Mouse (Mus musculus) lung, postnatal 0 days (tissue): ENCODE data around the gene Tpx2. TPM values are rescaled to one million over a fixed set of nuclear protein-coding genes. Genes with fewer than 3 reads are reported as not detected.

ENCODE experiments used
- ATAC-seq: fragments of 200-750 bp; cut with Nextera tagmentation; 2 replicates; pipeline ENCODE4 v1.8.0; 2017; ENCODE audit warnings: moderate library complexity
- DNase-seq: peaks from one replicate; pipeline ENCODE4 v3.0.0-alpha.2; 2016; ENCODE audit warnings: low spot score
- H3K27ac ChIP-seq: fragments of 300-500 bp; sonication (generic); 2 replicates; pipeline ENCODE4 v1.5.1; 2014; ENCODE audit warnings: antibody characterized with exemption, mild to moderate bottlenecking, low read length, mixed read lengths
- H3K27me3 ChIP-seq: fragments of 300-500 bp; sonication (generic); replicated peaks from 2 replicates; pipeline ENCODE4 v1.6.1; 2014; ENCODE audit warnings: low read length, mixed read lengths; ENCODE audit not compliant: insufficient read depth
- H3K36me3 ChIP-seq: fragments of 300-500 bp; sonication (generic); 2 replicates; pipeline ENCODE4 v1.6.1; 2014; ENCODE audit warnings: low read length, mixed read lengths; ENCODE audit not compliant: insufficient read depth
- H3K4me1 ChIP-seq: fragments of 300-500 bp; sonication (generic); 2 replicates; pipeline ENCODE4 v1.6.1; 2014; ENCODE audit warnings: antibody characterized with exemption, low read depth, low read length, mixed read lengths; ENCODE audit not compliant: insufficient read depth
- H3K4me2 ChIP-seq: fragments of 300-500 bp; sonication (generic); replicated peaks from 2 replicates; pipeline ENCODE4 v1.6.1; 2014; ENCODE audit warnings: low read depth, mild to moderate bottlenecking, low read length, moderate library complexity, mixed read lengths
- H3K4me3 ChIP-seq: fragments of 300-500 bp; sonication (generic); 2 replicates; pipeline ENCODE4 v1.5.1; 2014; ENCODE audit warnings: low read depth, low read length
- H3K9ac ChIP-seq: fragments of 300-500 bp; sonication (generic); replicated peaks from 2 replicates; pipeline ENCODE4 v1.6.1; 2014; ENCODE audit warnings: low read depth, mild to moderate bottlenecking
- H3K9me3 ChIP-seq: fragments of 300-500 bp; sonication (generic); 2 replicates; pipeline ENCODE4 v1.6.1; 2016; ENCODE audit warnings: low read length, mixed read lengths
- CTCF ChIP-seq: IDR thresholded peaks from 2 replicates; pipeline ENCODE4 v1.5.1; 2016; ENCODE audit warnings: antibody characterized with exemption, mild to moderate bottlenecking
- EP300 ChIP-seq: IDR thresholded peaks from 2 replicates; pipeline ENCODE4 v1.6.1; 2016; ENCODE audit warnings: antibody characterized with exemption, mild to moderate bottlenecking, control low read depth
- WGBS: fragments of 180-500 bp; shearing (Covaris S2); extraction: QIAGEN DNeasy Blood & Tissue Kit; methylation state at CpG from one replicate; pipeline ENCODE4 v1.1.7; 2014; 5-methylcytosine and 5-hydroxymethylcytosine counted together
- polyA plus RNA-seq: library from polyadenylated mRNA; unstranded; fragments of >200 nt; fragmentation: Nextera tagmentation; extraction: Ambion mirVana; gene quantifications from 2 replicates; pipeline ENCODE4 v1.2.1, GENCODE M21; 2015

Tpx2 gene
- polyA plus RNA-seq, 1 experiment from 2014 or later = 3.1 TPM

GRCm38 (mm10) chr2:152805111-152805490, 42.7 kb upstream of the Tpx2 start:
- Histone ChIP-seq H3K27me3 (no peaks in the 10 kb centered on the region), H3K4me2 (no peak overlapping the region; the same call in 1 of the 2 replicates), H3K36me3 (no peaks in the 10 kb centered on the region; the same call in 1 of the 2 replicates), H3K27ac (peak overlapping the region; percentile 82), H3K4me1 (peaks cover 27% of the 10 kb centered on the region), H3K9ac (no peak overlapping the region), H3K4me3 (no peak overlapping the region), H3K9me3 (no peaks in the 10 kb centered on the region)
- WGBS = 52% methylated on average over 5 of the region's 5 CpGs
- ATAC-seq (no peak), DNase-seq (no peak)
- no peak for TF ChIP-seq CTCF
- no peak; the same call in 1 of the 2 replicates for TF ChIP-seq EP300

DNA sequence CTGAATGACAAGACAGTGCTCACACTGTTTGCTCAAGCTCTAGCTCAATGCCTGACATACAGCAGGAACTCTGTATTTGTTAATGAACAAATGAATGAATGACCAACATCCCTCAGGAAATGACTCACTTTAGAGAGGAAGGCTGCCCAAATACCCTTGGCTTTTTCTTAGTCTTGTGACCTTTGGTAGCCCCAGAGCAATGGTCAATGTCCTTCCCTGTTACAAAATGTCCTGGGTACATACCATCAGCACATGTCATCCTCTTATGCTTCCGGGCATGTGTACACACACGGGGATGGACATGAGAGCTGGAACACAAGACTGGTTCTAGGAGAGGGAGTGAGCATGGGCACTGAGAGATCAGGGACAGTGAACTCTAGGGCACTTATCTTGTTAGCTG, 41.7 kb upstream of the Tpx2 start:
- no peak overlapping the region for H3K4me3 ChIP-seq
- TF ChIP-seq EP300 (peak; percentile 100), CTCF (no peak)
- no peaks in the 10 kb centered on the region; the same call in 1 of the 2 replicates for H3K36me3 ChIP-seq
- peaks cover 34% of the 10 kb centered on the region for H3K4me1 ChIP-seq
- ATAC-seq (peak; percentile 81), DNase-seq (peak; percentile 80)
- H3K9ac ChIP-seq = no peak overlapping the region
- H3K9me3 ChIP-seq = no peaks in the 10 kb centered on the region
- no peaks in the 10 kb centered on the region for H3K27me3 ChIP-seq
- H3K4me2 ChIP-seq = no peak overlapping the region
- peak overlapping the region; percentile 82 for H3K27ac ChIP-seq
- 28% methylated on average over 2 of the region's 2 CpGs for WGBS

DNA sequence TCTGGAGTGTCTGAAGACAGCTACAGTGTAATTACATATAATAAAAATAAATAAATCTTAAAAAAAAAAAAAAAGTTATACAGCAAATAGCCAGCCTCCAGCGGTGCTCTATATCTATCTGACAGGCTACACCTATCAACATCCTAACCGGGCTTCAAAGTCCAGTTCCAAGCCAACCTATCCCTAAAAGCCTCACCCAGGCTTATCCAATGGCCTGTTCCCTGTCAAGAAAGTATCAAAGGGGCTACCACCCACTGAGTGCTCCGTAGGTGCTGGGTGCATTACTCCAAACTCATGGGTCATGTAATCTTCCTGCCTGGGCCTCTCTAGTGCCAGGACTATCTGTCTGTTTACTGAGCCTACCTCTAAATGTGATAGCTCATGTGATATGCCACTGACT, 39.6 kb upstream of the Tpx2 start:
- 63% methylated on average over 3 of the region's 3 CpGs for WGBS
- ATAC-seq = no peak
- H3K27ac ChIP-seq = no peak overlapping the region
- H3K9me3 ChIP-seq = no peaks in the 10 kb centered on the region
- H3K4me3 ChIP-seq = no peak overlapping the region
- DNase-seq = no peak
- H3K36me3 ChIP-seq = no peaks in the 10 kb centered on the region; the same call in 1 of the 2 replicates
- TF ChIP-seq CTCF = no peak
- no peak for TF ChIP-seq EP300
- no peaks in the 10 kb centered on the region for H3K27me3 ChIP-seq
- H3K9ac ChIP-seq = no peak overlapping the region
- H3K4me2 ChIP-seq = no peak overlapping the region
- peaks cover 42% of the 10 kb centered on the region for H3K4me1 ChIP-seq

DNA sequence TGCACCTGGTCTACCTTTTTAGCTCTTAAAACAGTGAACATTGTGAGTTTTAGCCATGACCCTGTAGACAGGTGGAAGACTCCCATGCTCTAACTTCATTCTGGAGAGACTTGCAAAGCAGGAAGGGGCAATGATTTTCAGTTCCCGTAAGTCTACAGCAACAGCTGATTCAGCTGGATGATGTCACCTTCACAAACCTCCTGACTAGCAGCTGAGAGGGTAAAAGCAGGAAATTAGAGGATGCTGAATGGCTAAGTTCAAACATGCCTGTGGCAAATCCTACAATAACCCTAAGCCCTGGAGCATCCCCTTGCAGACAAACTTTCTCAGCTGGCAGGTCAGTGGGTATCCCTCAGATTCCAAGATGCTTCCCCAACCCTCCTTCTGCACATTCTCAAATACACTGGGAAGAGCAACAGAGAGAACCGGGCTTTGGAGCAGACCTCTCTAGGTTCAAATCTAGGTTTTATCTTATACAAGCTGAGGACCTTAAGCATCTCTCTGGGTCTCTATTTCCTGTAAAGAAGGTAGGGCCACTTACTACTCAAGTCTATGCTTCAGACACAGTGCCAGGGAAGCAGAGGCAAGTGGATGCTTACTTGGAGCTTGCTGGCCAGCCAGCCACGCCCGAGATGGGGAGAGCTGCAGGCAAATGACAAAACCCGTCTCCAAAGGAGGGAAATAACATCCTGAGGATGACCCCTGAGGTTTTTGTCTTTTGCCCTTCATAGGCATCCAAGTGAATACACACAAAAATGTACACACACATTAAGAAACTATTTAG, 37.4 kb upstream of the Tpx2 start:
- no peak overlapping the region for H3K4me2 ChIP-seq
- TF ChIP-seq EP300 (peak; percentile 69; the same call in 1 of the 2 replicates), CTCF (no peak)
- WGBS = 53% methylated on average over 5 of the region's 5 CpGs

DNA sequence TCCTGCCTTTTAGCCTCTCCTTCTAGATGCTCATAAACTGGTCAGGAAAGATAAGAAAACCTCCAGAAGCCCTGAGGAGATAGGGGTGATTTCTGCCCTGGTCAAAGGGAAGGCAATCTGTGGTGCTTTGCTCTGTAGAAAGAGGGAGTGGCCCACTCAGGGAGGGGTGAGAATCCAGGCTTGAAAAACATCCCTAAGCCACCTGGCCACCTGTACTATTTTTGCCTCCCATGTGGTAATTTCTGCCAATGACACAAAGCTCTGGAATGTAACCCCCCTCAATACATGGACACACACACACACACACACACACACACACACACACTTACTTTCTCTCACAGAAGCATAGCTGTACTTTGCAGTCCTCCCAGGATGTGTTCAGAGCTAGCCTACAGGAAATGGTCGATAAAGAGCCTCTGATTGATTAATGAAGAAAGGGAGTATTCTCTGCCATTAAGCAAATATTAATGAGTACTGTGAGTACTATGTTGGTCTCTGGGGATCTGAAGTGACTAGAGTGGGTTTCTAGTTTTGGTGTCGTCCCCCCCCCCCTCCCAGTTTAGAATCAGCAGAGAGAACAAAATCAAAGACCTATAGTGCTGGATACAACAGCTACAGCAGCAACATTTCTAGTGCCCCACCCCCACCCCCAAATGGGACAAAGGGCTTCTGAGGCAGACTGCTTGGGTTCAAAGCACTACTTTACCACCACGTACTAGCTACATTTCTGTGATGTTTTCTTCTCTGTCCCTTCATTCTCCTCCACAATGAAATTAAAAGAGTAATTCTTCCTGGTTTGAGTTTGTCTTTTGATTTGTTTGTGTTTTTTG, 36.2 kb upstream of the Tpx2 start:
- ATAC-seq (peak; percentile 65), DNase-seq (peak; percentile 63)
- no peak for TF ChIP-seq CTCF
- peak; percentile 87 for TF ChIP-seq EP300
- H3K4me3 ChIP-seq = no peak overlapping the region
- WGBS = 38% methylated on average over 3 of the region's 3 CpGs
- no peak overlapping the region for H3K4me2 ChIP-seq
- no peaks in the 10 kb centered on the region for H3K27me3 ChIP-seq
- H3K36me3 ChIP-seq = no peaks in the 10 kb centered on the region; the same call in 1 of the 2 replicates
- H3K9me3 ChIP-seq = no peaks in the 10 kb centered on the region
- H3K27ac ChIP-seq = peak overlapping the region; percentile 45
- peaks cover 32% of the 10 kb centered on the region; the same call in 1 of the 2 replicates for H3K4me1 ChIP-seq
- H3K9ac ChIP-seq = no peak overlapping the region

More for the DNA sequence above, 37.4 kb upstream of the Tpx2 start:
- ATAC-seq (peak; percentile 14; the same call in 1 of the 2 replicates), DNase-seq (peak; percentile 86)
- H3K4me3 ChIP-seq = no peak overlapping the region
- no peaks in the 10 kb centered on the region; the same call in 1 of the 2 replicates for H3K36me3 ChIP-seq
- H3K4me1 ChIP-seq = peaks cover 31% of the 10 kb centered on the region; the same call in 1 of the 2 replicates
- H3K27ac ChIP-seq = peak overlapping the region; percentile 45; the same call in 1 of the 2 replicates
- H3K9me3 ChIP-seq = no peaks in the 10 kb centered on the region
- H3K27me3 ChIP-seq = no peaks in the 10 kb centered on the region
- no peak overlapping the region for H3K9ac ChIP-seq

GRCm38 (mm10) chr2:152813232-152813631, 34.5 kb upstream of the Tpx2 start:
- Histone ChIP-seq H3K36me3 (no peaks in the 10 kb centered on the region; the same call in 1 of the 2 replicates), H3K9me3 (no peaks in the 10 kb centered on the region), H3K4me2 (no peak overlapping the region), H3K9ac (no peak overlapping the region), H3K4me3 (no peak overlapping the region), H3K27me3 (no peaks in the 10 kb centered on the region), H3K27ac (no peak overlapping the region), H3K4me1 (peaks cover 38% of the 10 kb centered on the region; the same call in 1 of the 2 replicates)
- 73% methylated on average over 1 of the region's 1 CpGs for WGBS
- TF ChIP-seq CTCF (no peak), EP300 (no peak)
- DNase-seq (no peak), ATAC-seq (no peak)
